Mouse (Mus musculus) forebrain, embryonic 16.5 days (tissue): ENCODE results near the gene Manbal. TPM values are rescaled to one million over a fixed set of nuclear protein-coding genes. Genes with fewer than 3 reads are reported as not detected.

ENCODE experiments used
- ATAC-seq: fragments of 200-750 bp; cut with Nextera tagmentation; 2 replicates; pipeline ENCODE4 v1.8.0; 2017; ENCODE audit warnings: mild to moderate bottlenecking, moderate library complexity
- H3K27ac ChIP-seq: fragments of 300-500 bp; sonication (generic); 2 replicates; pipeline ENCODE4 v1.5.1; 2014; ENCODE audit warnings: low read length, control low read depth
- H3K27me3 ChIP-seq: fragments of 300-500 bp; sonication (generic); replicated peaks from 2 replicates; pipeline ENCODE4 v1.6.1; 2014; ENCODE audit warnings: low read length; ENCODE audit not compliant: control insufficient read depth, insufficient read depth
- H3K36me3 ChIP-seq: fragments of 300-500 bp; sonication (generic); 2 replicates; pipeline ENCODE4 v1.6.1; 2014; ENCODE audit not compliant: control insufficient read depth, insufficient read depth
- H3K4me1 ChIP-seq: fragments of 300-500 bp; sonication (generic); replicated peaks from 2 replicates; pipeline ENCODE4 v1.6.1; 2014; ENCODE audit warnings: low read length; ENCODE audit not compliant: control insufficient read depth, insufficient read depth
- H3K4me2 ChIP-seq: fragments of 300-500 bp; sonication (generic); 2 replicates; pipeline ENCODE4 v1.6.1; 2014; ENCODE audit warnings: mild to moderate bottlenecking, low read length, control low read depth
- H3K4me3 ChIP-seq: fragments of 300-500 bp; sonication (generic); replicated peaks from 2 replicates; pipeline ENCODE4 v1.5.1; 2014; ENCODE audit warnings: mild to moderate bottlenecking, low read length, control low read depth
- H3K9ac ChIP-seq: fragments of 300-500 bp; sonication (generic); replicated peaks from 2 replicates; pipeline ENCODE4 v1.6.1; 2014; ENCODE audit warnings: low read depth, low read length, control low read depth
- H3K9me3 ChIP-seq: fragments of 300-500 bp; sonication (generic); 2 replicates; pipeline ENCODE4 v1.6.1; 2016; ENCODE audit warnings: low read length; ENCODE audit not compliant: control insufficient read depth
- WGBS: fragments of 180-500 bp; shearing (Covaris S2); extraction: QIAGEN DNeasy Blood & Tissue Kit; methylation state at CpG from one replicate; pipeline ENCODE4 v1.1.7; 2014; 5-methylcytosine and 5-hydroxymethylcytosine counted together
- polyA plus RNA-seq: library from polyadenylated mRNA; unstranded; fragments of >200 nt; fragmentation: Nextera tagmentation; extraction: Ambion mirVana; gene quantifications from 2 replicates; pipeline ENCODE4 v1.2.1, GENCODE M21; 2015

Manbal gene
- polyA plus RNA-seq, 1 experiment from 2014 or later: 105 TPM

DNA sequence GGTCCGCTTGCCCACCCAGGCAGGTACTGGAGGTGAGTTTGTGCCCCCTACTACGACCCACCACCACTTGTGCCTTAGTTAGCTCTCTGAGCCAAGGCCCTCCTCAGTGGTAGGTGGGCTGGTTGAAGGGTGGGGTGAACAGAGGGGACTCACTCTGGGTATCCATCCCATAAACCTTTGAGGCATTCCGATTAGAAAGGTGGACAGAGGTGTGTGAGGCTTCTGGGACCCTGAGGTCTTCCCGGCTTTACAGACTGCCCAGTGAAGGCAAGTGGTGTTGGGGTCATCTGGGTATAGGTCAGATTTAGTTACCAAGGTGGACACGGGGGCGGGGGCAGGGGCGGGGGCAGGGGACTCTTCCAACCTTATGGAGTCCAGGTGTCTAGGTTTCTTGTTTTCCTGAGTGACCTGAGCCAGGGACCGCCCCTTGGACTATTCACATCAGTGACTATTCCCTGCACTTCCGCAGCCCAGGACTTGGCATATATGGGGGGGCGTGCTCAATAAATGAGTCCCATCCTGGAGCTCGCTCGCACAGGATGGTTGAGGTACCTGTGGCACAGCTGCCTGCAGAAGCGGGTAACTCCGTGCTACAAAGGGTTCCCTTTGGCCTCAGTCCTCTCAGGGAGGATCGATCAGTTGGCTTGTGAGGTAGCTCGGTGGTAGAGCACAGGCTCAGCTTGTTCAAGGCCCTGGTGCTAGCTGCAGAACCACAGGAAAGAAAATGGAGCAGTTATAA lies 57.7 kb downstream of the Manbal start:
- H3K27ac ChIP-seq: peak overlapping the region; percentile 90
- H3K4me2 ChIP-seq: peak overlapping the region; percentile 75
- H3K36me3 ChIP-seq: no peaks in the 10 kb centered on the region
- H3K4me1 ChIP-seq: peaks cover 39% of the 10 kb centered on the region
- peak; percentile 35 for ATAC-seq
- 58% methylated on average over 16 of the region's 16 CpGs for WGBS
- H3K4me3 ChIP-seq: peak overlapping the region; percentile 79
- no peaks in the 10 kb centered on the region for H3K9me3 ChIP-seq
- H3K9ac ChIP-seq: peak overlapping the region; percentile 97
- H3K27me3 ChIP-seq: no peaks in the 10 kb centered on the region

DNA sequence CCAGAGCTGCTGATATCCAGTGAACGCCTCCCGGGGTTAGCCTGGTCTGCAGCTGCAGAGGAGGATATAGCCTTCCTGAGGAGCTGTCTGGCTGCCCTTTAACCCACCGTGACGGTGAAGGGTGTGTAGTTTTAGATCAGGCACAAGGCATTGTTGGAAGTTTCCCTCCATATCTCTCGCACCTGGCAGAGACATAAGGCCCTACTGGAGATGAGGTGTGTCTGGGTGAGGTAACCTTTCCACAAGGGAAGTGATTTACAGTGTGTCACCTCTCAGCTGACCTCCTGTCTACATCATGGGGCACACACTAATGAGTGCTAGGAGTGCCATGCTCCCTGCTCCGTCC lies 58.2 kb downstream of the Manbal start:
- H3K4me1 ChIP-seq: peaks cover 41% of the 10 kb centered on the region
- no peaks in the 10 kb centered on the region for H3K36me3 ChIP-seq
- WGBS: 80% methylated on average over 6 of the region's 6 CpGs
- H3K9me3 ChIP-seq: no peaks in the 10 kb centered on the region
- H3K9ac ChIP-seq: no peak overlapping the region
- no peaks in the 10 kb centered on the region for H3K27me3 ChIP-seq
- peak overlapping the region; percentile 0; the same call in 1 of the 2 replicates for H3K4me3 ChIP-seq
- no peak overlapping the region for H3K27ac ChIP-seq
- peak overlapping the region; percentile 75 for H3K4me2 ChIP-seq
- no peak for ATAC-seq

DNA sequence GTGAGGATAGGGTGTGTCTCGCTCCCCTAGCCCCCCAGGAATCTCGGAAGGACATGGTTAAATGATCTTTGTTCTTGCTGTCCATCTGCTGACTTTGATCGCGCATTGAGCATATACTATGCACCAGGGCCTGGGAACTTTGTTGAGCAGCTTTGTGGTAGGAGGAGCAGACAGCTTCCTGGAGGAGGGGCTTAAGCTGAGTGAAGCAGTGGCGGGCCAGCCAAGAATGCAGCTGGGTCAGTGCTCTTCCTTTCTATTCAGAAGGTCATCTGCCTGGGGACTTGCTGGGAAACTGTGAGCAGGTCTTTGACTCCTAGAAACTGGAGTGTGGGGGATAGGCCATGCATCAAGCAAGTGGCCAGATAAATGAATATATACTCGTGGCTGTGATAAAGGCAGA lies 58.8 kb downstream of the Manbal start:
- Histone ChIP-seq H3K9me3 (no peaks in the 10 kb centered on the region), H3K27ac (no peak overlapping the region), H3K4me3 (no peak overlapping the region), H3K27me3 (no peaks in the 10 kb centered on the region), H3K9ac (no peak overlapping the region), H3K36me3 (no peaks in the 10 kb centered on the region), H3K4me2 (peak overlapping the region; percentile 75; the same call in 1 of the 2 replicates), H3K4me1 (peaks cover 46% of the 10 kb centered on the region)
- WGBS: 75% methylated on average over 6 of the region's 6 CpGs
- ATAC-seq: no peak

DNA sequence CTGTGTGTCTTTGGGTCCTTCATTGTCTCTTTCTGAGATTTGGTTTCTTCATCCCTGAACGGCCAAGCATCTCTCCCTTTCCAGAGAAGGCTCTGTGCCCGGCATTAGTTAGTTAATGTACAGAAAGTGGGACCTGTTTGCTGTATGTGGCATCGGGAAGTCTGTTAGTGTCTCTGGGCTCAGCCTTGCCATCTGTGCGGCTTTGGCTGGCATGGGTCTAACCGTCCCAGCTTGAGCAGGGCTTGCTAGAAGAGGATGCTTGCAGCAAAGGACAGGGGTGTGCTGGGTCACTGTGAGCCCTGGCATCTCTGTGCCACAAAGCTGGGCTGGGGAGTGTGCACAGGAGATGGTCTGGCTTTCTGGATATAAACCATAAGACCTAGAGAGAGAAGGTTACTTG lies 59.8 kb downstream of the Manbal start:
- Histone ChIP-seq H3K9ac (no peak overlapping the region), H3K27me3 (no peaks in the 10 kb centered on the region), H3K36me3 (no peaks in the 10 kb centered on the region), H3K4me1 (peaks cover 56% of the 10 kb centered on the region), H3K27ac (no peak overlapping the region), H3K4me2 (no peak overlapping the region), H3K9me3 (no peaks in the 10 kb centered on the region), H3K4me3 (no peak overlapping the region)
- ATAC-seq: no peak
- 59% methylated on average over 5 of the region's 5 CpGs for WGBS

DNA sequence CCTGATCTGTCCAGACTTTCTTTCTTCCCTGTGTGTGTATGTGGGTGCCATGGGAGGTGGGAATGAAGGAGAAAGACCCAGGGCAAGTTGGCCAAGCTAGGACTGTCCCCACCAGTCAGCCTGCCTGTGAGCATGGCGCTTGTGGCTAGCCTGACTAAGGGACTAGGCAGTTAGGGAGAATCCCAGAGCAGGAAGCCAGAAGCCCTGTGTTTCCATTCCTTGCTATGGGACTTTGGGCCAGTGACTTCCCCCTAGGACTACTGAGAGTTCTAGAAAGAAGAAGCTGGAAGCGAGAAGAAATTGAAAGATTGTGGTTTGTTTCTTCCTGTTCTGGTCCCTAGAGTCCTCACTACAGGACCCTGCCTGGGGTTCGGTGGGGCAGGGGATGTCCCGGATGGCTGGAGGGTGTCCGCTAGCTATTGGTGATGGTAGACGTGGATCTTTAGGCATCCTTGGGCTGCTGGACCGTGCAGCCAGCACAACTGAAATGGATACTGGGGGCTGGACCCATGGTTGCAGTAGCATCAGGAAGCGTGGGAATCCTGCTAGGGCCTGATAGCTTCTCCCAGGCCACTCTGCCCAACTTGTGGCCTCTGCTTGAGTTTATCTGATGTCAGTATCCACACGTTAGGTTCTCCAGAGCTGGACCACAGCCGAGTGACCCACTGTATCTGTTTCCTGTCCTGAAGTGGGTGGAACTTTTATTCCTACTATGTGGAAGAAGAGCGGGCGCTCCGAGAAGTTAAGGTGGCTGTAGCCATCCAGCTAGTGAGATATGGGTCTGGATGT lies 61.2 kb downstream of the Manbal start:
- 94% methylated on average over 13 of the region's 13 CpGs for WGBS
- H3K4me3 ChIP-seq: no peak overlapping the region
- H3K4me2 ChIP-seq: no peak overlapping the region
- H3K9ac ChIP-seq: no peak overlapping the region
- no peak overlapping the region for H3K27ac ChIP-seq
- no peaks in the 10 kb centered on the region for H3K27me3 ChIP-seq
- H3K4me1 ChIP-seq: peaks cover 61% of the 10 kb centered on the region
- no peaks in the 10 kb centered on the region for H3K36me3 ChIP-seq
- ATAC-seq: no peak
- H3K9me3 ChIP-seq: no peaks in the 10 kb centered on the region

DNA sequence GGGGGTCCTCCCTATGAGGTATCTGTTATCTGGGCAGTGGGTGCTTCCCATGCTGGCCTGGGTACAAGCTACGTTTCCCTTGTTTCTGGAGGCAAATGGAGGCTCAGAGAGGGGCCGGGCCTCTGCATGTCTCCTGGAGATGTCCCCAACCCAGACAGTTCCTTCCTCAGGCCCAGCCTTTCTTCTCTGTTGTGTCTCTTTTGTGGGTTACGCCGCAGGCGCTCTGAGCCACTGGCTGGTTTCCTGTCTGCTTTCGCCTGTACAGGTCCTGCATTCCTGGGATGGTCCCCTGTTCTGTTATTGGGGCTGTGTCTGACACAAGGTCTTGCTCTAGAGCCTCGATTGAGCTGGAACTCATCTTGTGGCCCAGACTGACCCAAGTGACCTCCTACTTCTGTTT lies 62.3 kb downstream of the Manbal start:
- 90% methylated on average over 7 of the region's 7 CpGs for WGBS
- ATAC-seq: no peak
- H3K9ac ChIP-seq: no peak overlapping the region
- H3K4me2 ChIP-seq: no peak overlapping the region
- H3K9me3 ChIP-seq: no peaks in the 10 kb centered on the region
- H3K36me3 ChIP-seq: no peaks in the 10 kb centered on the region
- no peak overlapping the region for H3K4me3 ChIP-seq
- no peak overlapping the region for H3K27ac ChIP-seq
- H3K27me3 ChIP-seq: no peaks in the 10 kb centered on the region
- H3K4me1 ChIP-seq: peaks cover 70% of the 10 kb centered on the region

DNA sequence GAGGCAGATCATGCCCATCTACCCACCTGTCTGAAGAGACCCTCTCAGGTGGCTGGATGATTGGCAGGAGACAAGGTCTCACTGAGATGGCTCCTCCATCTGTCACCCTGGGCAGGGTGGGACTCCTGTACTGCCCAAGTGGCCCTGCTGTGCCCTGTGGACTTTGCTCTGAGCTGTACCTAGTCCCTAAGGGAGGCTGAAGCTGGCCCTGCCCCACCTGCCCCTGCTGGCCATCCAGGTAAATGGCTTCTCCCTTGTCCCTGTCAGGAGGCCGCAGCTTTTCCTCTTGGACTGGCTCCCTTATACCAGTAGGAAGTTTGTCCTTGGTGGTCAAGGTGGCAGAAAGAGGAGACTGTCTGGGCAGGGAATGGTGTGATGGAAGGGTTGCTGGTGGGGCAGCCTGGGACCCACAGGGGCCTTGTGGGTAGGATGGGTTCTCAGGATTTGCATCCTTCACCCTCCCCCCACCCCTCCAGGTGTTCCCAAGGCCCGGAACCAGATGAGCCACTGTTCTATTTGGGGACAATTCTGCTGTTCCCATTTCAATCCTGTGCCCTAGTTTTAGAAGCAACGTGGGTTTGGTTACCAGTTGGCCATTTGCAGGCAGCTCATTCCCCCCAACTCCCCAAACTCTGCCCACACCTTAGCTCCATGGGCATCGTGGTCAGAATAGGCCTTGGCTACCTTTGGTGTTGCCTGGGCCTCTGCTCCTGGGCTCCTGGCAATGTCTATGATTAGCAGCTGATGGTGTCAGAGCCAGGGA lies 63.5 kb downstream of the Manbal start:
- 74% methylated on average over 4 of the region's 4 CpGs for WGBS
- Histone ChIP-seq H3K4me1 (peaks cover 67% of the 10 kb centered on the region), H3K27me3 (no peaks in the 10 kb centered on the region), H3K36me3 (no peaks in the 10 kb centered on the region; the same call in 1 of the 2 replicates), H3K4me2 (no peak overlapping the region), H3K9me3 (no peaks in the 10 kb centered on the region), H3K9ac (no peak overlapping the region), H3K4me3 (no peak overlapping the region), H3K27ac (no peak overlapping the region)
- no peak for ATAC-seq

DNA sequence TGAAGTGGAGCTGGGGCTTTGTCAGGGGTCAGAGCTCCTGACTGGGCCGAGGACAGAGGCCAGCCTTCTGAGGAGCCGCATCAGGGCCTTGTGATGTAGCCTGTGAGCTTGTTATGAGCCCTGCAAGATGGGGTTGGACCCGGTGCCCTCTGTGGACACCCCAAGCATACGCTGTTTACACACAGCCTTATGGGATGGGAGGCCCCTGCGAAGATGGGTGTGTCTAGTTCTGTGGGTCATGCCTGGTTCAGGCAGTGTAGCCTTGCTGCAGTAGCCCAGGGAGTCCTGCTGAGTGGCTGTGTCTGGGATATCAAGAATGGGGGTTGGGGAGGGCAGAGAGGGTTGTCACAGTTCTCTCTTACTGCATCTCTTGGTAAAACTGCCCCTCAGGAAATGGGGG lies 64.5 kb downstream of the Manbal start:
- Histone ChIP-seq H3K4me3 (no peak overlapping the region), H3K27ac (peak overlapping the region; percentile 31), H3K4me2 (no peak overlapping the region), H3K36me3 (no peaks in the 10 kb centered on the region; the same call in 1 of the 2 replicates), H3K27me3 (no peaks in the 10 kb centered on the region), H3K4me1 (peaks cover 57% of the 10 kb centered on the region), H3K9ac (peak overlapping the region; percentile 13; the same call in 1 of the 2 replicates), H3K9me3 (no peaks in the 10 kb centered on the region)
- ATAC-seq: no peak
- WGBS: 86% methylated on average over 5 of the region's 5 CpGs

DNA sequence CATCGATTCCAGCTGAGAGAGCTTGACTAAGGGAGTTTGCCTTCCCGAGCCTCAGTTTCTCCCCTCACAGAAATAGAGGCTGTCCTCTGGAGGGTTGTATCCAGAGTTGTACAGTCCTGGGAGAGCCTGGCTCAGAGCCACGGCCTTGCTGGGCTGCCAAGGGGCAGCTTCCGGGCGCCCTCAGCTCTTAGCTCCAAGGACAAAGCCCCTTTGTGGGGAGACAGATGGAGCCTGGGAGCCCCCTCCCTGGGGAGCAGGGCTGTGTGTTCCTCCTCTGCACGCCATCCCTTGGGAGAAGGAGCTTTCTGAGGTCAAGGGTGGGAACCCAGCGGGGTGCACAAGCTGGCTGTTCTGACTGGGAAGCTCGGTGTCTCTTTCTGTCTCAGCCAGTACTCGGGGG lies 65.1 kb downstream of the Manbal start:
- no peak overlapping the region for H3K4me2 ChIP-seq
- H3K9ac ChIP-seq: no peak overlapping the region; the same call in 1 of the 2 replicates
- 37% methylated on average over 8 of the region's 9 CpGs for WGBS

More for the DNA sequence above, 65.1 kb downstream of the Manbal start:
- Histone ChIP-seq H3K36me3 (no peaks in the 10 kb centered on the region; the same call in 1 of the 2 replicates), H3K27me3 (no peaks in the 10 kb centered on the region), H3K4me3 (no peak overlapping the region), H3K9me3 (no peaks in the 10 kb centered on the region), H3K4me1 (peaks cover 52% of the 10 kb centered on the region), H3K27ac (peak overlapping the region; percentile 31)
- peak; percentile 63 for ATAC-seq
